Mouse (Mus musculus) cerebellum, adult 2 months (tissue): Measurements from ENCODE around the gene Pcbp4.

Experiments used
- CTCF ChIP-seq: fragments of 200-500 bp; IDR thresholded peaks from 2 replicates; pipeline ENCODE4 v1.5.1; 2011; ENCODE audit warnings: low read depth, mild to moderate bottlenecking, control low read depth, low read length, moderate library complexity, borderline replicate concordance; ENCODE audit not compliant: insufficient read depth
- POLR2A ChIP-seq: fragments of 200-500 bp; IDR thresholded peaks from 2 replicates; pipeline ENCODE4 v1.6.1; 2011; ENCODE audit warnings: low read length, control low read depth, borderline replicate concordance; ENCODE audit not compliant: insufficient read depth

DNA sequence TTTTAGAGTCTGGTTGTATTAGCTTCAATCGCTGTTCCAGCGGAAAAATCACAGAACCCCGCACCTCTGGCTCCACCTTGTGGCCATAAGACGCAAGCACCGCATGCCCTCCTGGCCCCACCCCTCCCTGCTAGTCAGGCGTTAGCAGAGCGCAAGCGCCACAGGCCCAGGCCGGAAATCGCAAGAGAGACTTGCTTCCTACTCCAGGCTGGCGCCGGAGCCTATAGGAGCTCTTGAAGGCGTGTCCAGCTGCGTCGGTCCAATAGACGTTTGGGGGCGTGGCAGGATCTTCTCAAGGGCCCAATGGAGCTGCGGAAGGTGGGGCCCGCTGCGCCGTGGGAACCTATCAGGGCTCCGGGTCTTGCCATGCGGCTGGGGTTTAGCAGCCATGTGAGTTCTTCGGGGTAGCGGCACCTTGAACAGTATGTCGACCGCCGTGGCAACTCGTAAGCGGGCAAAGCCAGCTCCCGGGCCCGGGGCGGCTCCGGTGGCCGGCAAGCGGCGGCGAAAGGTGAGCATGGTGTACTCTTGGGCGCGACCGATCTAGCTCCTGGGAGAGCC, 23.9 kb downstream of the Pcbp4 start, which contains the start of gene Parp3:
- TF ChIP-seq POLR2A (0 out of 2 replicates have a peak, but pooled peaks have one; percentile 36), CTCF (peak; percentile 97)
